Mouse (Mus musculus) myocyte (in vitro differentiated cells): Measurements from ENCODE around the gene Gm20604. TPM values are rescaled to one million over a fixed set of nuclear protein-coding genes. Genes with fewer than 3 reads are reported as not detected.

Experiments used
- H3K27me3 ChIP-seq: one replicate; pipeline ENCODE4 v1.6.1; 2011; ENCODE audit not compliant: control insufficient read depth, insufficient read depth, insufficient read length
- H3K36me3 ChIP-seq: one replicate; pipeline ENCODE4 v1.6.1; 2011; ENCODE audit not compliant: control insufficient read depth, insufficient read depth
- H3K4me2 ChIP-seq: one replicate; pipeline ENCODE4 v1.6.1; 2011; ENCODE audit warnings: low read depth, control low read depth
- H3K4me3 ChIP-seq: one replicate; pipeline ENCODE4 v1.5.1; 2011; ENCODE audit warnings: mild to moderate bottlenecking, control low read depth, moderate library complexity
- H3K79me2 ChIP-seq: one replicate; pipeline ENCODE4 v1.6.1; 2011; ENCODE audit not compliant: control insufficient read depth, insufficient read depth
- H3ac ChIP-seq: one replicate; pipeline ENCODE4 v1.6.1; 2011; ENCODE audit not compliant: control insufficient read depth, insufficient read length
- CEBPB ChIP-seq: IDR thresholded peaks from 2 replicates; pipeline ENCODE4 v1.6.1; 2011; ENCODE audit warnings: mild to moderate bottlenecking, moderate library complexity; ENCODE audit not compliant: poor library complexity, insufficient read depth, severe bottlenecking
- E2F4 ChIP-seq: IDR thresholded peaks from one replicate; pipeline ENCODE4 v1.6.1; 2011; ENCODE audit warnings: mild to moderate bottlenecking, control low read depth, moderate library complexity; ENCODE audit not compliant: insufficient read depth
- MAX ChIP-seq: IDR thresholded peaks from one replicate; pipeline ENCODE4 v1.6.1; 2011; ENCODE audit warnings: low read depth, mild to moderate bottlenecking, control low read depth
- MYOD1 ChIP-seq, 3 experiments: IDR thresholded peaks; one replicate each; pipeline ENCODE4 v1.6.1; 2011; ENCODE audit warnings: control low read depth in 2 of 3, low read depth in 2 of 3, mild to moderate bottlenecking in 2 of 3, moderate library complexity in 1 of 3; ENCODE audit not compliant: insufficient read length in 2 of 3, control insufficient read depth in 1 of 3
- MYOG ChIP-seq, 3 experiments: IDR thresholded peaks; one replicate each; pipeline ENCODE4 v1.6.1; 2011; ENCODE audit warnings: control low read depth in 2 of 3, low read depth in 2 of 3, mild to moderate bottlenecking in 2 of 3; ENCODE audit not compliant: insufficient read length in 2 of 3, control insufficient read depth in 1 of 3, insufficient read depth in 1 of 3
- POLR2A ChIP-seq: IDR thresholded peaks from one replicate; pipeline ENCODE4 v1.6.1; 2011; ENCODE audit warnings: low read depth, mild to moderate bottlenecking, control low read depth, moderate library complexity; ENCODE audit not compliant: insufficient read length
- POLR2AphosphoS2 ChIP-seq: IDR thresholded peaks from one replicate; pipeline ENCODE4 v1.6.1; 2011; ENCODE audit warnings: low read depth, control low read depth; ENCODE audit not compliant: insufficient read length
- REST ChIP-seq: IDR thresholded peaks from one replicate; pipeline ENCODE4 v1.6.1; 2011; ENCODE audit warnings: mild to moderate bottlenecking, control low read depth, moderate library complexity; ENCODE audit not compliant: insufficient read depth, insufficient read length
- SRF ChIP-seq: IDR thresholded peaks from one replicate; pipeline ENCODE4 v1.6.1; 2011; ENCODE audit warnings: low read depth; ENCODE audit not compliant: control insufficient read depth, insufficient read length
- TCF12 ChIP-seq: IDR thresholded peaks from one replicate; pipeline ENCODE4 v1.6.1; 2011; ENCODE audit warnings: mild to moderate bottlenecking, control low read depth; ENCODE audit not compliant: poor library complexity, insufficient read depth, severe bottlenecking
- TCF3 ChIP-seq: IDR thresholded peaks from one replicate; pipeline ENCODE4 v1.6.1; 2011; ENCODE audit warnings: low read depth, control low read depth; ENCODE audit not compliant: insufficient read length
- USF1 ChIP-seq: IDR thresholded peaks from one replicate; pipeline ENCODE4 v1.6.1; 2011; ENCODE audit warnings: low read depth, mild to moderate bottlenecking, control low read depth, moderate library complexity
- polyA plus RNA-seq: library from polyadenylated mRNA; unstranded; fragments of >200 nt; fragmentation: generic; extraction: Trizol; gene quantifications from one replicate; pipeline ENCODE4 v1.2.1, GENCODE M21; 2012; ENCODE audit warnings: missing spikeins

Gene Gm20604
- polyA plus RNA-seq, 1 experiment: 5.7 TPM

GRCm38 (mm10) chr12:102719552-102720315 lies 38.7 kb downstream of the Gm20604 start:
- no peaks in the 10 kb centered on the region for H3K27me3 ChIP-seq
- H3ac ChIP-seq: no peak overlapping the region
- no peaks in the 10 kb centered on the region for H3K36me3 ChIP-seq
- no peaks in the 10 kb centered on the region for H3K79me2 ChIP-seq
- H3K4me2 ChIP-seq: no peak overlapping the region
- TF ChIP-seq POLR2AphosphoS2 (no peak), POLR2A (no peak), TCF12 (no peak), TCF3 (no peak), E2F4 (no peak), MYOD1 (IDR thresholded peaks at IDR 0.05; ENCODE audit: control insufficient read depth in 1 of 3, insufficient read length in 2 of 3, low read depth in 2 of 3) (no peak), REST (no peak), CEBPB (no peak), USF1 (no peak), SRF (no peak), MYOG (IDR thresholded peaks at IDR 0.05; ENCODE audit: control insufficient read depth in 1 of 3, insufficient read depth in 1 of 3, insufficient read length in 2 of 3, low read depth in 2 of 3) (no peak)
- H3K4me3 ChIP-seq: no peak overlapping the region

DNA sequence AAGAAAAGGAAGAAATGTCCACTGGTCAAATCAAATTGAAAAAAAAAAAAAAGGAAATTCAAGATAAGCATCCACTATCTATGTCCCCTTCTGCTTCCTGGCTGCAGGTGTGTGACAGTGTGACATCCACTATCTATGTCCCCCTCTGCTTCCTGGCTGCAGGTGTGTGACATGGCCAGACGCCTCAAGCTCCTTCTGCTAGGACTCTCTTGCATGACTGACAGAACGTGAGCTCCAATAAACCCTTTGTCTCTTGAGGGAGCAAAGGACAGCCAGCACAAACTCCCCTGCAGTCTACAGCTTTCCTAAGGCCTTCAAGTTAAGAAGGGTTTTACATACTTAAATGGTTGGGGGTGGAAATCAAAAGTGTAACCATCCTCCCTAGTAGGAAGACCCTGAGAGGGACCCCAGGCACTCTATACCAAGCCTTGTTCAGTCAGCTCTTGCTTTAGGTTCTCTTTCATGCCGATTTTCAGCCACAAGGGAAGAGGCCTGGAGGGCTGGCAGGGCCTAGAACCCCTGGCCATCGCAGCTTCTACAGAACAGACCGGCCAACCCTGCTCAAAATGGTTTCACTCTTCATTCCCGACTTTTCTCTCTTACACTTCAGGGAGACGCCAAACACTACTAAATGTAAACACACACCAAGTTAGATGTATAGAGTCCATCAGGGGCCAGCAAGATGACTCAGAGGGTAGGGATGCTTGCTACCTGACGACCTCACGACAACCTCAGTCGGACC lies 43.6 kb downstream of the Gm20604 start:
- Histone ChIP-seq H3K4me2 (no peak overlapping the region), H3K27me3 (no peaks in the 10 kb centered on the region), H3ac (no peak overlapping the region), H3K36me3 (no peaks in the 10 kb centered on the region), H3K4me3 (no peak overlapping the region), H3K79me2 (no peaks in the 10 kb centered on the region)
- TF ChIP-seq MAX (no peak), CEBPB (no peak), TCF12 (no peak), USF1 (no peak), SRF (no peak), POLR2A (no peak), TCF3 (no peak)

DNA sequence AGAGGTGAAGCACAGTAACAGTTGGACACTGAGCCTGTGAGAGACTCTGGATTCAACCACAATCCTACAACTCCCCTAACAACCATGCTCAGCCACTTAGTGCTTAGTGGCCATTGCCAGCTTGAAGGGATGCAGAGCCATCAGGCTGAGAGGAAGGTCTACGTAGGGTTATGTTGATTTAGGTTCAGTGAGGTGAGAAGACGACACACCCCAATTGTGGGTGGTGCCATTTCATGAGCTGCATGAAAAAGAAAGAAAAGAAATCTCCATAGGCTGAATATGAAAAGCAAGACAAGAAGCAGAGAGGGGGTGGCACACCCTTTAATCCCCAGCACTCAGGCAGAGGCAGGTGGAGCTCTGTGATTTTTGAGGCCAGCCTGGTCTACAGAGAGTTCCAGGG lies 44.4 kb downstream of the Gm20604 start:
- H3K27me3 ChIP-seq: no peaks in the 10 kb centered on the region
- H3K79me2 ChIP-seq: no peaks in the 10 kb centered on the region
- no peak for TF ChIP-seq MYOG (IDR thresholded peaks at IDR 0.05; ENCODE audit: control insufficient read depth in 1 of 3, insufficient read depth in 1 of 3, insufficient read length in 2 of 3, low read depth in 2 of 3)
- H3ac ChIP-seq: no peak overlapping the region
- H3K4me3 ChIP-seq: no peak overlapping the region
- no peak overlapping the region for H3K4me2 ChIP-seq
- H3K36me3 ChIP-seq: no peaks in the 10 kb centered on the region

DNA sequence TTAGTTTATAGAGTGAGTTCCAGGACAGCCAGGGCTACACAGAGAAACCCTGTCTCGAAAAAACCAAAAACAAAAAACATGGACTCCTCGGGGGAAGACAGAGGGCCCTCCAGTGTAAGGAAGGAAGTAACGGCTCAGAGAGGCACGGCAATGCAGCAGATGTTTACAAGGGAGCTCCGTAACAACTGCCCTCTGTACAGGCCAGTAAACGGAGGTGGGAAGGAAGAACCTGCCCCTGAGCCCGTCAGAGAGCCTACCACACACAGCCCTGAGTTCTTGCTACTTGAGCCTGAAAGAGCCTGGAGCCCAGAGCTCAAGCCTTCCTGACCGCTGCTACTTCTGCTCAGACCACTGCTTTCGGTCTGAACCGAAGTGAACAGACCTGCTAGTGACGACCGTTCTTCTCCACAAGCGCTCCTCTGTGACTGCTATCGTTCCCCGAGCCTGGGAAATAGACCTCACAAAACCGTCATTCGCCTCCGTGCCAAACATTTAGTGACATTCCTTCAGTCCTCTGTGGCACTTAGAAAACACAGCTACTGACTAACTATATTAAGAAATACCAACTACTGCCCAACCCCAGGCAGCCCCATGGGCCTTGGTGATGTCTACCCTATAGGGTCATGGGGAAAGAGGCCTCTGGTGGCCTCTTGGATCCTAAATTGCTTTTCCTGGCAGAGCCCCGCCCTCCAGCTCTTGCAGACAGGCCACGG lies 45.2 kb downstream of the Gm20604 start:
- TF ChIP-seq USF1 (no peak), E2F4 (no peak), POLR2A (no peak), POLR2AphosphoS2 (no peak), TCF12 (no peak), MAX (no peak), REST (no peak), CEBPB (no peak), MYOD1 (IDR thresholded peaks at IDR 0.05; ENCODE audit: control insufficient read depth in 1 of 3, insufficient read length in 2 of 3, low read depth in 2 of 3) (no peak), TCF3 (no peak), MYOG (IDR thresholded peaks at IDR 0.05; ENCODE audit: control insufficient read depth in 1 of 3, insufficient read depth in 1 of 3, insufficient read length in 2 of 3, low read depth in 2 of 3) (no peak)
- Histone ChIP-seq H3K4me3 (no peak overlapping the region), H3ac (no peak overlapping the region), H3K79me2 (no peaks in the 10 kb centered on the region), H3K36me3 (no peaks in the 10 kb centered on the region), H3K27me3 (no peaks in the 10 kb centered on the region), H3K4me2 (no peak overlapping the region)

- H3K79me2 ChIP-seq: no peaks in the 10 kb centered on the region
- no peak for TF ChIP-seq E2F4
- no peak for TF ChIP-seq TCF12
- TF ChIP-seq USF1: no peak
- TF ChIP-seq MAX: no peak
- TF ChIP-seq POLR2A: no peak
- TF ChIP-seq CEBPB: no peak
- no peak for TF ChIP-seq MYOD1 (IDR thresholded peaks at IDR 0.05; ENCODE audit: control insufficient read depth in 1 of 3, insufficient read length in 2 of 3, low read depth in 2 of 3)
- TF ChIP-seq REST: no peak
- TF ChIP-seq TCF3: no peak
- TF ChIP-seq MYOG (IDR thresholded peaks at IDR 0.05; ENCODE audit: control insufficient read depth in 1 of 3, insufficient read depth in 1 of 3, insufficient read length in 2 of 3, low read depth in 2 of 3): no peak
- no peak for TF ChIP-seq POLR2AphosphoS2
- no peak for TF ChIP-seq SRF
- no peak overlapping the region for H3ac ChIP-seq
- no peak overlapping the region for H3K4me2 ChIP-seq
- no peaks in the 10 kb centered on the region for H3K36me3 ChIP-seq
- H3K4me3 ChIP-seq: no peak overlapping the region
- H3K27me3 ChIP-seq: no peaks in the 10 kb centered on the region
Observed at GRCm38 (mm10) chr12:102710851-102711375, 47.6 kb downstream of the Gm20604 start.
